Mouse (Mus musculus) layer of hippocampus, adult 18-20 months (tissue): ENCODE data around the gene Rapgef6. TPM values are rescaled to one million over a fixed set of nuclear protein-coding genes. Genes with fewer than 3 reads are reported as not detected.

Experiments
- DNase-seq, 2 experiments: peaks; one replicate each; pipeline ENCODE4 v3.0.0; 2022; ENCODE audit warnings: low spot score in 2 of 2
- microRNA-seq, 2 experiments: library from miRNA; unstranded; fragments of <30 nt; microRNA quantifications; one replicate each; pipeline ENCODE4 v1.2.0; 2021
- total RNA-seq, 2 experiments: library from RNA; stranded (reverse); gene quantifications; 2 replicates each; pipeline ENCODE4 v1.2.3; 2021

Rapgef6 gene
- total RNA-seq, 2 experiments from 2014 or later = 40.1 to 43.5 TPM

- DNase-seq = no peak
These were observed 208.3 kb downstream of the Rapgef6 start for GRCm38 (mm10) chr11:54730931-54731330.

- DNase-seq = no peak
These were observed 208.7 kb downstream of the Rapgef6 start for GRCm38 (mm10) chr11:54731367-54731766.

- DNase-seq = no peak
These were observed 210.9 kb downstream of the Rapgef6 start for GRCm38 (mm10) chr11:54733546-54733945.

DNA sequence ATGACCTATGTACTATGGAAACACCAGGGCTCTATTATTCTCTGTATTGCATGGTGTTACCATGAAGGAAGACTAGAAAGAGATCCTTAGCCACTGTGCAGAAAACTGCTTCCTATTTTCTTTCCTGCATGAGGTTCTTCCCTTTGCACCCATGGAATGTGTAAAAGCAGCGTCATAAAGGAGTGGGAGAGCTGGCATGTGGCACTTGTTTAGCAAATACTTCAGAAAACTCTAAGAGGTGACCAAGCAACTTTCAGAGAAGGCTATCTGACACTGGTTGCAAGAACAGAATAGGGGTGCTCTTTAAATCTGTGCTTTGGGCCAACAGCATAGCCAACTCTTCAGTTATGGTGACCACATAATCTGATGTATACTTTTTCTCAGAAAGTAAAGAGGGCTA, 212.5 kb downstream of the Rapgef6 start:
- DNase-seq = no peak

DNA sequence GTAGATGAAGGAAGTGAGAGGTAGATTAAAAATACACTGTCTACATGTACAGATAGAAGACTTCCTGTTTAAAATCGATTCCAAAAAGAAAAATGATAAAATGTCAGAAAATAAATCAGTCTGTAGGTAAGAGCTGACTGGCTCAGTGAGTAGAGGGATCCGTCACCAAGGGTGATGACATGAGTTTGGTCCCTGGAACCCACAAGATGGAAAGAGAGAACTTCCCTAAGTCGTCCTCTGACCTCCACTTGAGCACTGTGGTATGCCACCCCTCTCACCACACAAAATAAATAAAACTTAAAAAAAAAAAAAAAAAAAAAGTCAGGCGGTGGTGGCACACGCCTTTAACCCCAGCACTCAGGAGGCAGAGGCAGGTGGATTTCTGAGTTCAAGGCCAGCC, 214.3 kb downstream of the Rapgef6 start:
- DNase-seq = no peak

DNA sequence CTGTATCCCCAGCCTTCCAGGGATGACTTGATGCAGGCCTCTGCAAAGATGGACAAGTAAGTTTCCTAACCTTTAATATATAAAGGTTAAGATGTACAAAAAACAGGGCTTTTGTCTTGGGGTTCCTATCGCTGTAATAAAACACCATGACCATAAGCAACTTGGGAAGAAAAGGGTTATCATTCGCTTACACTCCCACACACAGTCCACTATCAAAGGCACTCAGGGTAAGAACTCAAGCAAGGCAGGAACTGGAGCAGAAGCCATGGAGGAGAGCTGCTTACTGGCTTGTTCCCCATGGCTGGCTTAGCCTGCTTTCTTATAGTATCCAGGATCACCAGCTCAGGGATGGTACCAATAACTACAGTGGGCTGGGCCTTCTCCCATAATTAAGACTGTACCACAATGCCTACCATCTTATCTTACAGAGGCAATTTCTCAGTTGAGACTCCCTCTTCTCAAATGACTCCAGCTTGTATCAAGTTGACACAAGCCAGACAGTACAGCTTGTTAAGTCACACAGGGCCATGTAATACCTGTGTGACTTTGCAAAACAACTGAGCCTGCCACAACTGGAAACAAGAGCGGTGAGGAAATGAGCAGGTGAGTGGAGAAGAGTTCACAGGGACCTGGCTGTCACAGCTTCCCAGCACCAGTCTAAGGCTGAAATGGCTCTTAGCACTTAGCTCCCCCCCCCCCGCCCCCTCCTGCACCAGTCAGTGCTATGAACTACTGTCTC, 216.5 kb downstream of the Rapgef6 start:
- DNase-seq = no peak

DNA sequence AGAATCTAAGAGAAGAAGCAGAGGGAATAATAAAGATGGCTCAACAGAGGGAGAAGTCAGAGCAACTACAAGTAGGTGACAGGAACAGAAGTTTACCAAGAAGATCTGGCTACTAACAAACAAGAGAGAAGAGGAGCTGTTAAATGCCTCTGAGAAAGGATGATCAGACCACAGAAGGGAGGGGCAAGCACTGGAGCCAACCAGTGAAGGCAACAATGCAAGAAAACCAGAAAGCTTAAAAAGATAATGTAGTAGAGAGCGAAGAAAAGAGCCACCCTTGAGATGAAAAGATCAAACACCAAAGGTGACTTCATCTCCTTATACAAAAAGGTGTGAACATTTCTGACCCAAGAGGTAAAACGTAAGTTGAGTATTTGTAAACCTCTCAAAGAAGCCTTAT, 218.7 kb downstream of the Rapgef6 start:
- DNase-seq = no peak

DNA sequence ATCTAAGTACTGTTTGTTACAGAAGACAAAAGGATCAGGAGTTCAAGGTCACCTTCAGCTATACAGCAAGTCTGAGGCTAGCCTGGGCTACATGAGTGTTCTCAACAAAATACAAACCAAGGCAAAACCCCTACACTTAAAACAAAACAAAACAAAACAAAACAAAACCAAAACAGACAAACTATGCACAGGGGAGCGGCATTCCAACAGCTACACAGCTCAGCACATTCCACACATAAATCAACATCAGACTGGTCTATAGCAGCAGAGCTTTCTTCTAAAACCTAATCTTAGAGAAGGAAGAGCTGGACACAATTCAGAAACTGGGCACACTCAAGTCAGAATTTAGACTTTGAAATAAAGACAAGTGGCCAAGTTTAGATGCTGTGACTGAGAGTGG, 221.6 kb downstream of the Rapgef6 start:
- no peak for DNase-seq

Small RNAs within 50 kb of the gene (microRNA-seq; reads per million reads assigned to microRNA genes)
- gene Gm26116 = 0 reads per million in 2 experiments

Other genes starting within 250 kb of the Rapgef6 start
- 100 to 1,000 TPM; 171 to 189 TPM for gene Acsl6, start 219.0 kb upstream of the Rapgef6 start, total RNA-seq
- not detected for gene Meikin, start 152.2 kb upstream of the Rapgef6 start, total RNA-seq
- 10 to 100 TPM; 36.5 to 38.2 TPM for gene Fnip1, start 84.6 kb upstream of the Rapgef6 start, total RNA-seq